Mouse (Mus musculus) B cell, adult 67 days (primary cell): Measurements from ENCODE around the gene Astn2. TPM values are rescaled to one million over a fixed set of nuclear protein-coding genes. Genes with fewer than 3 reads are reported as not detected.

ENCODE experiments used
- total RNA-seq, 2 experiments: library from RNA; stranded (reverse); gene quantifications; 4 replicates each; pipeline ENCODE4 v1.2.4; 2023

Astn2 gene
- not detected for total RNA-seq

GRCm38 (mm10) chr4:66404201-66404711 lies at the start of gene Astn2:
Astn2 (minus strand) TSS chr4:66404611.

GRCm38 (mm10) chr4:65604504-65605150 lies 799.8 kb downstream of the Astn2 start, which contains the start of gene Trim32:
Trim32 (plus strand) TSS chr4:65604986.

